Mouse (Mus musculus): Measurements from ENCODE around the gene Psmf1. TPM values are rescaled to one million over a fixed set of nuclear protein-coding genes. Genes with fewer than 3 reads are reported as not detected.

The Psmf1 gene
- polyA plus RNA-seq, 1 experiment from 2014 or later = 28.0 TPM

- no peak overlapping the region for H3K27ac ChIP-seq (replicated peaks)
- 54% methylated on average over 9 of the region's 9 CpGs for WGBS
- H3K27me3 ChIP-seq (replicated peaks) = peaks cover 3% of the 10 kb centered on the region; the same call in 1 of the 2 replicates
- ATAC-seq (ENCODE audit: extremely low read depth, insufficient number of reproducible peaks, low FRiP score, low TSS enrichment) = no peak
- H3K36me3 ChIP-seq = no peaks in the 10 kb centered on the region
- no peaks in the 10 kb centered on the region for H3K9me3 ChIP-seq
- H3K9ac ChIP-seq = no peak overlapping the region
- H3K4me1 ChIP-seq = no peaks in the 10 kb centered on the region
- H3K4me2 ChIP-seq = no peak overlapping the region
- H3K4me3 ChIP-seq = no peak overlapping the region
Measured at GRCm38 (mm10) chr2:151756277-151757061, 12.5 kb upstream of the Psmf1 start.

- Histone ChIP-seq H3K4me3 (no peak overlapping the region), H3K4me2 (no peak overlapping the region), H3K27ac (replicated peaks) (no peak overlapping the region), H3K9me3 (no peaks in the 10 kb centered on the region), H3K4me1 (no peaks in the 10 kb centered on the region), H3K36me3 (no peaks in the 10 kb centered on the region), H3K27me3 (replicated peaks) (peaks cover 19% of the 10 kb centered on the region), H3K9ac (no peak overlapping the region)
- 54% methylated on average over 5 of the region's 5 CpGs for whole genome bisulfite sequencing
- no peak for ATAC-seq (ENCODE audit: extremely low read depth, insufficient number of reproducible peaks, low FRiP score, low TSS enrichment)
Measured at GRCm38 (mm10) chr2:151751330-151751729, 7.3 kb upstream of the Psmf1 start.

- no peak overlapping the region for H3K9ac ChIP-seq
Measured at GRCm38 (mm10) chr2:151747847-151748705, 4.1 kb upstream of the Psmf1 start.

GRCm38 (mm10) chr2:151742850-151743679 lies 921 bp downstream of the Psmf1 start:
- H3K27me3 ChIP-seq (replicated peaks) = peaks cover 17% of the 10 kb centered on the region
- 45% methylated on average over 6 of the region's 6 CpGs for WGBS
- H3K4me2 ChIP-seq = no peak overlapping the region
- 0 out of 2 replicates have a peak, but pooled peaks cover 2% of the 10 kb centered on the region for H3K36me3 ChIP-seq
- H3K27ac ChIP-seq (replicated peaks) = no peak overlapping the region
- peaks cover 21% of the 10 kb centered on the region for H3K4me1 ChIP-seq
- no peak overlapping the region for H3K9ac ChIP-seq
- H3K9me3 ChIP-seq = no peaks in the 10 kb centered on the region
- H3K4me3 ChIP-seq = no peak overlapping the region
- no peak for ATAC-seq (ENCODE audit: extremely low read depth, insufficient number of reproducible peaks, low FRiP score, low TSS enrichment)

More at GRCm38 (mm10) chr2:151747847-151748705, 4.1 kb upstream of the Psmf1 start:
- Histone ChIP-seq H3K4me2 (no peak overlapping the region), H3K27ac (replicated peaks) (no peak overlapping the region), H3K4me3 (no peak overlapping the region), H3K36me3 (no peaks in the 10 kb centered on the region), H3K4me1 (no peaks in the 10 kb centered on the region), H3K27me3 (replicated peaks) (peaks cover 24% of the 10 kb centered on the region), H3K9me3 (no peaks in the 10 kb centered on the region)
- WGBS = 33% methylated on average over 19 of the region's 19 CpGs
- no peak for ATAC-seq (ENCODE audit: extremely low read depth, insufficient number of reproducible peaks, low FRiP score, low TSS enrichment)

- WGBS = 90% methylated on average over 1 of the region's 1 CpGs
- H3K4me1 ChIP-seq = peaks cover 21% of the 10 kb centered on the region
- H3K4me3 ChIP-seq = no peak overlapping the region
- no peak overlapping the region for H3K27ac ChIP-seq (replicated peaks)
- H3K9me3 ChIP-seq = no peaks in the 10 kb centered on the region
- no peak overlapping the region for H3K4me2 ChIP-seq
- H3K9ac ChIP-seq = no peak overlapping the region
- H3K36me3 ChIP-seq = 0 out of 2 replicates have a peak, but pooled peaks cover 2% of the 10 kb centered on the region
- ATAC-seq (ENCODE audit: extremely low read depth, insufficient number of reproducible peaks, low FRiP score, low TSS enrichment) = no peak
- peaks cover 7% of the 10 kb centered on the region; the same call in 1 of the 2 replicates for H3K27me3 ChIP-seq (replicated peaks)
Measured at GRCm38 (mm10) chr2:151742084-151742483, 1.9 kb downstream of the Psmf1 start.

GRCm38 (mm10) chr2:151740741-151741526 lies 3.1 kb downstream of the Psmf1 start:
- H3K4me3 ChIP-seq = peak overlapping the region; percentile 98
- 0 out of 2 replicates have a peak, but pooled peaks cover 2% of the 10 kb centered on the region for H3K36me3 ChIP-seq
- peak; percentile 70; the same call in 1 of the 2 replicates for ATAC-seq (ENCODE audit: extremely low read depth, insufficient number of reproducible peaks, low FRiP score, low TSS enrichment)
- peak overlapping the region; percentile 94 for H3K4me2 ChIP-seq
- peak overlapping the region; percentile 94 for H3K9ac ChIP-seq
- peak overlapping the region; percentile 66 for H3K27ac ChIP-seq (replicated peaks)
- peaks cover 21% of the 10 kb centered on the region for H3K4me1 ChIP-seq
- no peaks in the 10 kb centered on the region for H3K9me3 ChIP-seq
- H3K27me3 ChIP-seq (replicated peaks) = peaks cover 5% of the 10 kb centered on the region; the same call in 1 of the 2 replicates
- under 1% methylated on average over 61 of the region's 61 CpGs for WGBS

GRCm38 (mm10) chr2:151739505-151739904 lies 4.5 kb downstream of the Psmf1 start:
- peak overlapping the region; percentile 98 for H3K4me3 ChIP-seq
- no peak overlapping the region; the same call in 1 of the 2 replicates for H3K9ac ChIP-seq
- ATAC-seq (ENCODE audit: extremely low read depth, insufficient number of reproducible peaks, low FRiP score, low TSS enrichment) = no peak
- H3K27me3 ChIP-seq (replicated peaks) = no peaks in the 10 kb centered on the region; the same call in 1 of the 2 replicates
- no peaks in the 10 kb centered on the region for H3K9me3 ChIP-seq
- peaks cover 9% of the 10 kb centered on the region; the same call in 1 of the 2 replicates for H3K36me3 ChIP-seq
- H3K4me2 ChIP-seq = peak overlapping the region; percentile 94
- no peak overlapping the region for H3K27ac ChIP-seq (replicated peaks)
- WGBS = 84% methylated on average over 7 of the region's 7 CpGs
- peaks cover 21% of the 10 kb centered on the region for H3K4me1 ChIP-seq

GRCm38 (mm10) chr2:151739081-151739480 lies 4.9 kb downstream of the Psmf1 start:
- Histone ChIP-seq H3K9ac (no peak overlapping the region), H3K4me3 (no peak overlapping the region), H3K27ac (replicated peaks) (no peak overlapping the region), H3K4me1 (peaks cover 21% of the 10 kb centered on the region), H3K27me3 (replicated peaks) (no peaks in the 10 kb centered on the region), H3K4me2 (peak overlapping the region; percentile 94; the same call in 1 of the 2 replicates), H3K36me3 (peaks cover 12% of the 10 kb centered on the region), H3K9me3 (no peaks in the 10 kb centered on the region)
- WGBS = 81% methylated on average over 3 of the region's 3 CpGs
- no peak for ATAC-seq (ENCODE audit: extremely low read depth, insufficient number of reproducible peaks, low FRiP score, low TSS enrichment)

GRCm38 (mm10) chr2:151738460-151738859 lies 5.5 kb downstream of the Psmf1 start:
- no peaks in the 10 kb centered on the region for H3K9me3 ChIP-seq
- no peaks in the 10 kb centered on the region for H3K27me3 ChIP-seq (replicated peaks)
- H3K4me1 ChIP-seq = peaks cover 21% of the 10 kb centered on the region
- H3K36me3 ChIP-seq = peaks cover 19% of the 10 kb centered on the region
- H3K4me3 ChIP-seq = no peak overlapping the region
- 68% methylated on average over 4 of the region's 4 CpGs for WGBS
- no peak overlapping the region for H3K27ac ChIP-seq (replicated peaks)
- no peak for ATAC-seq (ENCODE audit: extremely low read depth, insufficient number of reproducible peaks, low FRiP score, low TSS enrichment)
- H3K4me2 ChIP-seq = no peak overlapping the region
- H3K9ac ChIP-seq = no peak overlapping the region

- H3K4me2 ChIP-seq = no peak overlapping the region
- ATAC-seq (ENCODE audit: extremely low read depth, insufficient number of reproducible peaks, low FRiP score, low TSS enrichment) = no peak
- no peak overlapping the region for H3K27ac ChIP-seq (replicated peaks)
- H3K4me3 ChIP-seq = no peak overlapping the region
- WGBS = 91% methylated on average over 6 of the region's 6 CpGs
- no peak overlapping the region for H3K9ac ChIP-seq
- peaks cover 12% of the 10 kb centered on the region for H3K4me1 ChIP-seq
- H3K27me3 ChIP-seq (replicated peaks) = no peaks in the 10 kb centered on the region
- peaks cover 26% of the 10 kb centered on the region for H3K36me3 ChIP-seq
- no peaks in the 10 kb centered on the region for H3K9me3 ChIP-seq
Measured at GRCm38 (mm10) chr2:151735422-151735821, 8.6 kb downstream of the Psmf1 start.
